Mouse (Mus musculus): ENCODE results near the gene Pqlc3. TPM values are rescaled to one million over a fixed set of nuclear protein-coding genes. Genes with fewer than 3 reads are reported as not detected.

The Pqlc3 gene
- polyA plus RNA-seq, 1 experiment from 2014 or later: 12.8 TPM

- ATAC-seq (ENCODE audit: insufficient number of reproducible peaks, insufficient read depth, low FRiP score, low TSS enrichment, low read depth): no peak
- Histone ChIP-seq H3K9ac (no peak overlapping the region), H3K36me3 (peaks cover 27% of the 10 kb centered on the region), H3K27me3 (no peaks in the 10 kb centered on the region), H3K9me3 (no peaks in the 10 kb centered on the region), H3K27ac (no peak overlapping the region), H3K4me3 (no peak overlapping the region), H3K4me2 (no peak overlapping the region), H3K4me1 (no peaks in the 10 kb centered on the region)
- WGBS: 94% methylated on average over 6 of the region's 6 CpGs
These were observed 52.0 kb downstream of the Pqlc3 start for GRCm38 (mm10) chr12:16948239-16948638.

DNA sequence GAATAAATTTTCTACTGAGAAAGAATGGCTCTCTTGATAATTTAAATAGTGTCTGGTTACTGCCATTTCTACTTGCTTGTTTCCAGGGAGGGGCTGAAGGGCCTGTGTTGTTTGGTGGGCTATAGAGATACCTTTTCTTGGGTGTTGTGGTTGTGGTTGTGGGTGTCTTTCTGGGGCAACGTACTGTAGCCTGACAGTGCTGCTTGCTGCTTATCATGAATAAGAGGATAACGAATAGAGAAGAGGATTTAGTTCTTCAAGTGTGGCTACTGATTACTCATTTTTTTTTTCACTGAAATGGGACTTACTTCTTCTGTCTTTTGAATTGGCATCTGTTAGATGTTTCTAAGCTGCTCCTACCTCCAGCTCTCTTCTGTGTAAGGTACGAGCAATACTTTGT lies 58.2 kb downstream of the Pqlc3 start:
- Histone ChIP-seq H3K4me1 (no peaks in the 10 kb centered on the region), H3K27me3 (no peaks in the 10 kb centered on the region), H3K27ac (no peak overlapping the region), H3K9me3 (no peaks in the 10 kb centered on the region), H3K4me2 (no peak overlapping the region), H3K4me3 (no peak overlapping the region), H3K36me3 (peaks cover 12% of the 10 kb centered on the region), H3K9ac (no peak overlapping the region)
- 87% methylated on average over 3 of the region's 3 CpGs for WGBS
- no peak for ATAC-seq (ENCODE audit: insufficient number of reproducible peaks, insufficient read depth, low FRiP score, low TSS enrichment, low read depth)

Other genes with a start within 250 kb of the Pqlc3 start
- gene Greb1, start 199.5 kb downstream of the Pqlc3 start, polyA plus RNA-seq (2015; fragmentation: Nextera tagmentation; extraction: Ambion mirVana): 2.7 and 2.8 TPM in 2 replicates
- gene E2f6, start 189.4 kb downstream of the Pqlc3 start, polyA plus RNA-seq (2015; fragmentation: Nextera tagmentation; extraction: Ambion mirVana): 57.9 and 65.4 TPM in 2 replicates
- gene Rock2, start 105.5 kb downstream of the Pqlc3 start, polyA plus RNA-seq (2015; fragmentation: Nextera tagmentation; extraction: Ambion mirVana): 14.6 and 17.6 TPM in 2 replicates
- gene 2410004P03Rik, start 11.3 kb upstream of the Pqlc3 start, polyA plus RNA-seq (2015; fragmentation: Nextera tagmentation; extraction: Ambion mirVana): 1.6 and 1.9 TPM in 2 replicates
- gene Kcnf1, start 176.5 kb upstream of the Pqlc3 start, polyA plus RNA-seq (2015; fragmentation: Nextera tagmentation; extraction: Ambion mirVana): 0.70 and 0.80 TPM in 2 replicates